Mouse (Mus musculus): ENCODE data around the gene Nol3. TPM values are rescaled to one million over a fixed set of nuclear protein-coding genes. Genes with fewer than 3 reads are reported as not detected.

The Nol3 gene
- polyA plus RNA-seq, 1 experiment from 2014 or later: 1.0 TPM

DNA sequence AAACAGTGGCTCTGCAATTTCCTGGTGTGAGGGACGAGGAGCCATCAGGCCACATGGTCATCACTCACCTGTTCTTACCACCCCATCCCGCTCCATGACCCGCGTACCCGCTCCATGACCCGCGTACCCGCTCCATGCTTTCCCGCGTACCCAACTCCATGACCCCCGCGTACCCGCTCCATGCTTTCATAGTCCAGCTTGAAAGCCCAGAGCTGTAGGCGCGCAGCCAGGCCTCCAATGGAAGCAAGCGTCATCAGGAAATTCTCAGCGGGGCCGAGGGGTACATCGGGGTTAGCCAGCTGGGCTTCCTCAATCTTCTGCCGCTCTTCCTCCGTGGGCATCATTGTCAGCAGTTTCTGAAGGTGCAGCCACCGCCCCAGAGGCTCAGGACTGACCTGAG is 55.5 kb downstream of the Nol3 start:
- ATAC-seq (ENCODE audit: insufficient number of reproducible peaks, low FRiP score, low TSS enrichment, low read depth): no peak
- peaks cover 7% of the 10 kb centered on the region; the same call in 1 of the 2 replicates for H3K4me1 ChIP-seq (ENCODE audit: control insufficient read depth, insufficient read depth, low read length)
- H3K4me2 ChIP-seq (ENCODE audit: low read depth, severe bottlenecking): no peak overlapping the region
- H3K27me3 ChIP-seq (ENCODE audit: control insufficient read depth, insufficient read depth, low read length): no peaks in the 10 kb centered on the region
- H3K9ac ChIP-seq (ENCODE audit: low read length): no peak overlapping the region
- H3K4me3 ChIP-seq (ENCODE audit: low read depth, low read length): no peak overlapping the region
- H3K9me3 ChIP-seq (ENCODE audit: control insufficient read depth, low read length): no peaks in the 10 kb centered on the region
- no peak for DNase-seq (ENCODE audit: low spot score)
- H3K27ac ChIP-seq (replicated peaks; ENCODE audit: low read depth, low read length): no peak overlapping the region
- whole genome bisulfite sequencing: 92% methylated on average over 22 of the region's 22 CpGs
- peaks cover 32% of the 10 kb centered on the region for H3K36me3 ChIP-seq (ENCODE audit: control insufficient read depth, insufficient read depth, low read length)

MicroRNA genes within 50 kb of the gene (microRNA counts, 519-probe panel; counts per million panel counts)
- microRNA mmu-miR-328: 2,764 counts per million, percentile 29 among the panel's probes with 10 or more counts

Small RNA genes within 50 kb of the gene (microRNA-seq; reads per million reads assigned to microRNA genes)
- gene Gm27320 (not detected), gene Mir328 (157 reads per million, percentile 55 among the genes with 10 or more reads in this experiment)

Other genes with a start within 250 kb of the Nol3 start
- gene Ces3a, start 227.5 kb upstream of the Nol3 start, polyA plus RNA-seq (2014; fragmentation: Nextera tagmentation; extraction: Ambion mirVana): not detected in 2 replicates
- not detected in 2 replicates for gene Ces3b, start 192.4 kb upstream of the Nol3 start, polyA plus RNA-seq (2014; fragmentation: Nextera tagmentation; extraction: Ambion mirVana)
- gene Ces4a, start 144.3 kb upstream of the Nol3 start, polyA plus RNA-seq (2014; fragmentation: Nextera tagmentation; extraction: Ambion mirVana): not detected in 2 replicates
- 105 TPM in 2 replicates for gene Cbfb, start 105.5 kb upstream of the Nol3 start, polyA plus RNA-seq (2014; fragmentation: Nextera tagmentation; extraction: Ambion mirVana)
- gene D230025D16Rik, start 51.0 kb upstream of the Nol3 start, polyA plus RNA-seq (2014; fragmentation: Nextera tagmentation; extraction: Ambion mirVana): 29.9 and 32.5 TPM in 2 replicates
- gene B3gnt9, start 21.0 kb upstream of the Nol3 start, polyA plus RNA-seq (2014; fragmentation: Nextera tagmentation; extraction: Ambion mirVana): 2.4 and 3.4 TPM in 2 replicates
- gene Tradd, start 11.5 kb upstream of the Nol3 start, polyA plus RNA-seq (2014; fragmentation: Nextera tagmentation; extraction: Ambion mirVana): 11.1 and 13.6 TPM in 2 replicates
- 1.2 and 1.3 TPM in 2 replicates for gene Fbxl8, start 11.5 kb upstream of the Nol3 start, polyA plus RNA-seq (2014; fragmentation: Nextera tagmentation; extraction: Ambion mirVana)
- not detected in 2 replicates for gene Hsf4, start 6.3 kb upstream of the Nol3 start, polyA plus RNA-seq (2014; fragmentation: Nextera tagmentation; extraction: Ambion mirVana)
- gene 4931428F04Rik, start 13.7 kb downstream of the Nol3 start, polyA plus RNA-seq (2014; fragmentation: Nextera tagmentation; extraction: Ambion mirVana): 17.5 and 17.9 TPM in 2 replicates
- 6.6 and 8.6 TPM in 2 replicates for gene Exoc3l, start 20.0 kb downstream of the Nol3 start, polyA plus RNA-seq (2014; fragmentation: Nextera tagmentation; extraction: Ambion mirVana)
- gene E2f4, start 21.5 kb downstream of the Nol3 start, polyA plus RNA-seq (2014; fragmentation: Nextera tagmentation; extraction: Ambion mirVana): 132 and 136 TPM in 2 replicates
- gene Elmo3, start 29.5 kb downstream of the Nol3 start, polyA plus RNA-seq (2014; fragmentation: Nextera tagmentation; extraction: Ambion mirVana): 2.6 and 3.7 TPM in 2 replicates
- 0.64 and 0.92 TPM in 2 replicates for gene Lrrc29, start 50.1 kb downstream of the Nol3 start, polyA plus RNA-seq (2014; fragmentation: Nextera tagmentation; extraction: Ambion mirVana)
- 87.5 and 99.0 TPM in 2 replicates for gene Tmem208, start 50.2 kb downstream of the Nol3 start, polyA plus RNA-seq (2014; fragmentation: Nextera tagmentation; extraction: Ambion mirVana)
- gene Fhod1, start 71.8 kb downstream of the Nol3 start, polyA plus RNA-seq (2014; fragmentation: Nextera tagmentation; extraction: Ambion mirVana): 3.4 and 3.7 TPM in 2 replicates
- gene Slc9a5, start 72.7 kb downstream of the Nol3 start, polyA plus RNA-seq (2014; fragmentation: Nextera tagmentation; extraction: Ambion mirVana): 6.4 and 8.3 TPM in 2 replicates
- 0.84 and 0.92 TPM in 2 replicates for gene Plekhg4, start 97.1 kb downstream of the Nol3 start, polyA plus RNA-seq (2014; fragmentation: Nextera tagmentation; extraction: Ambion mirVana)
- gene Kctd19, start 137.4 kb downstream of the Nol3 start, polyA plus RNA-seq (2014; fragmentation: Nextera tagmentation; extraction: Ambion mirVana): not detected in 2 replicates
- gene Lrrc36, start 137.4 kb downstream of the Nol3 start, polyA plus RNA-seq (2014; fragmentation: Nextera tagmentation; extraction: Ambion mirVana): 0.26 TPM in 1 of 2 replicates, not detected in the other
- gene Tppp3, start 195.4 kb downstream of the Nol3 start, polyA plus RNA-seq (2014; fragmentation: Nextera tagmentation; extraction: Ambion mirVana): 15.0 and 17.8 TPM in 2 replicates
- gene Zdhhc1, start 220.8 kb downstream of the Nol3 start, polyA plus RNA-seq (2014; fragmentation: Nextera tagmentation; extraction: Ambion mirVana): 19.6 and 24.0 TPM in 2 replicates
- 64.2 and 71.0 TPM in 2 replicates for gene Hsd11b2, start 242.6 kb downstream of the Nol3 start, polyA plus RNA-seq (2014; fragmentation: Nextera tagmentation; extraction: Ambion mirVana)